Mouse (Mus musculus) stomach, embryonic 14.5 days (tissue): ENCODE measurements around the gene Selenon. TPM values are rescaled to one million over a fixed set of nuclear protein-coding genes. Genes with fewer than 3 reads are reported as not detected.

Experiments used
- ATAC-seq: fragments of 200-750 bp; cut with Nextera tagmentation; 2 replicates; pipeline ENCODE4 v1.8.0; 2017; ENCODE audit warnings: low read depth, moderate TSS enrichment; ENCODE audit not compliant: insufficient number of reproducible peaks, insufficient read depth, low FRiP score
- H3K27ac ChIP-seq: fragments of 300-500 bp; sonication (generic); 2 replicates; pipeline ENCODE4 v1.5.1; 2014; ENCODE audit warnings: mild to moderate bottlenecking, low read length, moderate library complexity, mixed read lengths
- H3K27me3 ChIP-seq: fragments of 300-500 bp; sonication (generic); 2 replicates; pipeline ENCODE4 v1.6.1; 2014; ENCODE audit warnings: low read length, control low read depth, mixed read lengths; ENCODE audit not compliant: control insufficient read depth, insufficient read depth
- H3K36me3 ChIP-seq: fragments of 300-500 bp; sonication (generic); 2 replicates; pipeline ENCODE4 v1.6.1; 2014; ENCODE audit warnings: mild to moderate bottlenecking, control low read depth, low read length, moderate library complexity, mixed read lengths; ENCODE audit not compliant: control insufficient read depth, insufficient read depth
- H3K4me1 ChIP-seq: fragments of 300-500 bp; sonication (generic); 2 replicates; pipeline ENCODE4 v1.6.1; 2014; ENCODE audit warnings: low read length, control low read depth, mixed read lengths; ENCODE audit not compliant: control insufficient read depth, insufficient read depth
- H3K4me2 ChIP-seq: fragments of 300-500 bp; sonication (generic); replicated peaks from 2 replicates; pipeline ENCODE4 v1.6.1; 2014; ENCODE audit warnings: low read depth, low read length, control low read depth
- H3K4me3 ChIP-seq: fragments of 300-500 bp; sonication (generic); 2 replicates; pipeline ENCODE4 v1.5.1; 2014; ENCODE audit warnings: low read depth, low read length, control low read depth
- H3K9ac ChIP-seq: fragments of 300-500 bp; sonication (generic); replicated peaks from 2 replicates; pipeline ENCODE4 v1.6.1; 2014; ENCODE audit warnings: low read depth, mild to moderate bottlenecking, control low read depth, low read length, moderate library complexity, mixed read lengths
- H3K9me3 ChIP-seq: fragments of 300-500 bp; sonication (generic); 2 replicates; pipeline ENCODE4 v1.6.1; 2016; ENCODE audit warnings: low read depth, low read length, control low read depth; ENCODE audit not compliant: control insufficient read depth
- WGBS: fragments of 180-500 bp; shearing (Covaris S2); extraction: QIAGEN DNeasy Blood & Tissue Kit; methylation state at CpG from one replicate; pipeline ENCODE4 v1.1.7; 2014; 5-methylcytosine and 5-hydroxymethylcytosine counted together
- polyA plus RNA-seq: library from polyadenylated mRNA; unstranded; fragments of >200 nt; fragmentation: Nextera tagmentation; extraction: Ambion mirVana; gene quantifications from 2 replicates; pipeline ENCODE4 v1.2.1, GENCODE M21; 2014

The Selenon gene
- polyA plus RNA-seq, 1 experiment from 2014 or later, result 21.6 TPM

GRCm38 (mm10) chr4:134546814-134547705, 4.9 kb downstream of the Selenon start:
- H3K4me2 ChIP-seq, result no peak overlapping the region
- peaks cover 35% of the 10 kb centered on the region for H3K36me3 ChIP-seq
- ATAC-seq, result no peak
- peaks cover 9% of the 10 kb centered on the region for H3K9me3 ChIP-seq
- H3K27ac ChIP-seq, result 0 out of 2 replicates have a peak overlapping the region, but pooled peaks have one; percentile 11
- peaks cover 12% of the 10 kb centered on the region; the same call in 1 of the 2 replicates for H3K4me1 ChIP-seq
- H3K9ac ChIP-seq, result no peak overlapping the region
- no peak overlapping the region for H3K4me3 ChIP-seq
- H3K27me3 ChIP-seq, result no peaks in the 10 kb centered on the region
- 62% methylated on average over 9 of the region's 9 CpGs for WGBS

- Histone ChIP-seq H3K9ac (no peak overlapping the region), H3K36me3 (peaks cover 61% of the 10 kb centered on the region), H3K4me2 (no peak overlapping the region), H3K4me3 (no peak overlapping the region), H3K27ac (no peak overlapping the region), H3K9me3 (no peaks in the 10 kb centered on the region), H3K4me1 (peaks cover 8% of the 10 kb centered on the region; the same call in 1 of the 2 replicates), H3K27me3 (no peaks in the 10 kb centered on the region)
- 9% methylated on average over 5 of the region's 5 CpGs for WGBS
- ATAC-seq, result peak; percentile 43; the same call in 1 of the 2 replicates
Observed at GRCm38 (mm10) chr4:134543261-134543660, 8.7 kb downstream of the Selenon start.

- no peaks in the 10 kb centered on the region for H3K9me3 ChIP-seq
- no peak for ATAC-seq
- no peak overlapping the region for H3K4me2 ChIP-seq
- H3K27ac ChIP-seq, result no peak overlapping the region
- WGBS, result 93% methylated on average over 9 of the region's 9 CpGs
- H3K9ac ChIP-seq, result no peak overlapping the region
- H3K4me3 ChIP-seq, result no peak overlapping the region
- peaks cover 59% of the 10 kb centered on the region for H3K36me3 ChIP-seq
- peaks cover 7% of the 10 kb centered on the region; the same call in 1 of the 2 replicates for H3K4me1 ChIP-seq
- no peaks in the 10 kb centered on the region for H3K27me3 ChIP-seq
Observed at GRCm38 (mm10) chr4:134542726-134543125, 9.2 kb downstream of the Selenon start.

- Histone ChIP-seq H3K4me2 (no peak overlapping the region), H3K36me3 (peaks cover 39% of the 10 kb centered on the region), H3K9me3 (no peaks in the 10 kb centered on the region), H3K27me3 (no peaks in the 10 kb centered on the region), H3K4me1 (peaks cover 6% of the 10 kb centered on the region; the same call in 1 of the 2 replicates), H3K4me3 (no peak overlapping the region), H3K27ac (no peak overlapping the region), H3K9ac (no peak overlapping the region)
- 90% methylated on average over 10 of the region's 10 CpGs for WGBS
- ATAC-seq, result no peak
Observed at GRCm38 (mm10) chr4:134538997-134539580, 12.9 kb downstream of the Selenon start.

GRCm38 (mm10) chr4:134535787-134536151, 16.2 kb downstream of the Selenon start:
- WGBS, result 7% methylated on average over 8 of the region's 8 CpGs
- no peak; the same call in 1 of the 2 replicates for ATAC-seq
- Histone ChIP-seq H3K27me3 (no peaks in the 10 kb centered on the region), H3K9ac (peak overlapping the region; percentile 45), H3K4me2 (peak overlapping the region; percentile 97), H3K4me1 (peaks cover 16% of the 10 kb centered on the region), H3K9me3 (no peaks in the 10 kb centered on the region), H3K27ac (peak overlapping the region; percentile 59; the same call in 1 of the 2 replicates), H3K4me3 (peak overlapping the region; percentile 98), H3K36me3 (peaks cover 21% of the 10 kb centered on the region)

- under 1% methylated on average over 71 of the region's 71 CpGs for WGBS
- Histone ChIP-seq H3K4me3 (peak within 1 kb of the TSS; percentile 98), H3K27me3 (no peaks in the 10 kb centered on the region), H3K4me1 (peaks cover 16% of the 10 kb centered on the region), H3K4me2 (peak within 1 kb of the TSS; percentile 97), H3K9ac (peak within 1 kb of the TSS; percentile 87), H3K36me3 (peaks cover 20% of the 10 kb centered on the region), H3K9me3 (no peaks in the 10 kb centered on the region), H3K27ac (peak within 1 kb of the TSS; percentile 78)
- ATAC-seq, result peak; percentile 98
Observed at GRCm38 (mm10) chr4:134534932-134535786, 16.8 kb downstream of the Selenon start, which contains the start of gene Mtfr1l. Mtfr1l (minus strand) TSS chr4:134535387.

- Histone ChIP-seq H3K9me3 (no peaks in the 10 kb centered on the region), H3K27ac (peak overlapping the region; percentile 78), H3K4me1 (peaks cover 16% of the 10 kb centered on the region), H3K9ac (peak overlapping the region; percentile 87), H3K36me3 (peaks cover 20% of the 10 kb centered on the region), H3K4me2 (peak overlapping the region; percentile 97), H3K4me3 (peak overlapping the region; percentile 98), H3K27me3 (no peaks in the 10 kb centered on the region)
- WGBS, result under 1% methylated on average over 56 of the region's 57 CpGs
- ATAC-seq, result no peak
Observed at GRCm38 (mm10) chr4:134534124-134534886, 17.7 kb downstream of the Selenon start.
